Mouse (Mus musculus): ENCODE measurements around the gene Synpr.

GRCm38 (mm10) chr14:13368309-13368708, 83.7 kb downstream of the Synpr start:
- TF ChIP-seq FLI1 (IDR thresholded peaks at IDR 0.05; ENCODE audit: low read length) (no peak), GATA1 (IDR thresholded peaks at IDR 0.05; ENCODE audit: borderline replicate concordance, low read length) (no peak)
